Mouse (Mus musculus): Measurements from ENCODE around the gene Crebrf.

Gene Crebrf

GRCm38 (mm10) chr17:26715271-26715758, at the start of gene Crebrf:
Gene Crebrf, plus strand, starts transcription at chr17:26715650.
- DNase-seq (ENCODE audit: low read depth, low spot score), result peak; percentile 98

GRCm38 (mm10) chr17:26671268-26671667, 44.2 kb upstream of the Crebrf start:
- DNase-seq (ENCODE audit: low read depth, low spot score), result no peak

- no peak for DNase-seq (ENCODE audit: low read depth, low spot score)
Measured at GRCm38 (mm10) chr17:26675845-26676244, 39.6 kb upstream of the Crebrf start.

- peak; percentile 95 for DNase-seq (ENCODE audit: low read depth, low spot score)
Measured at GRCm38 (mm10) chr17:26676252-26676615, 39.2 kb upstream of the Crebrf start.

GRCm38 (mm10) chr17:26676616-26677376, 38.7 kb upstream of the Crebrf start:
- DNase-seq (ENCODE audit: low read depth, low spot score), result no peak

- DNase-seq (ENCODE audit: low read depth, low spot score), result no peak
Measured at GRCm38 (mm10) chr17:26677711-26678637, 37.5 kb upstream of the Crebrf start.

GRCm38 (mm10) chr17:26681276-26681675, 34.2 kb upstream of the Crebrf start:
- DNase-seq (ENCODE audit: low read depth, low spot score), result peak; percentile 45

- DNase-seq (ENCODE audit: low read depth, low spot score), result peak; percentile 18
Measured at GRCm38 (mm10) chr17:26686334-26687000, 29.0 kb upstream of the Crebrf start.

GRCm38 (mm10) chr17:26688795-26689735, 26.4 kb upstream of the Crebrf start:
- no peak for DNase-seq (ENCODE audit: low read depth, low spot score)

GRCm38 (mm10) chr17:26689810-26690209, 25.6 kb upstream of the Crebrf start:
- DNase-seq (ENCODE audit: low read depth, low spot score), result no peak

GRCm38 (mm10) chr17:26690236-26690635, 25.2 kb upstream of the Crebrf start:
- DNase-seq (ENCODE audit: low read depth, low spot score), result no peak

- no peak for DNase-seq (ENCODE audit: low read depth, low spot score)
Measured at GRCm38 (mm10) chr17:26691110-26691509, 24.3 kb upstream of the Crebrf start.

- no peak for DNase-seq (ENCODE audit: low read depth, low spot score)
Measured at GRCm38 (mm10) chr17:26693424-26693823, 22.0 kb upstream of the Crebrf start.

GRCm38 (mm10) chr17:26694171-26694570, 21.3 kb upstream of the Crebrf start:
- DNase-seq (ENCODE audit: low read depth, low spot score), result no peak

- no peak for DNase-seq (ENCODE audit: low read depth, low spot score)
Measured at GRCm38 (mm10) chr17:26695193-26695592, 20.3 kb upstream of the Crebrf start.

- DNase-seq (ENCODE audit: low read depth, low spot score), result peak; percentile 59
Measured at GRCm38 (mm10) chr17:26698846-26699245, 16.6 kb upstream of the Crebrf start.

GRCm38 (mm10) chr17:26699819-26700616, 15.4 kb upstream of the Crebrf start:
- DNase-seq (ENCODE audit: low read depth, low spot score), result no peak

GRCm38 (mm10) chr17:26701565-26701964, 13.9 kb upstream of the Crebrf start:
- DNase-seq (ENCODE audit: low read depth, low spot score), result peak; percentile 34

- no peak for DNase-seq (ENCODE audit: low read depth, low spot score)
Measured at GRCm38 (mm10) chr17:26702621-26703020, 12.8 kb upstream of the Crebrf start.

GRCm38 (mm10) chr17:26703671-26704070, 11.8 kb upstream of the Crebrf start:
- no peak for DNase-seq (ENCODE audit: low read depth, low spot score)

All from R1 (cell line).